Mouse (Mus musculus) embryonic facial prominence, embryonic 10.5 days (tissue): ENCODE data around the gene Ptchd4. TPM values are rescaled to one million over a fixed set of nuclear protein-coding genes. Genes with fewer than 3 reads are reported as not detected.

Source experiments
- DNase-seq: peaks from one replicate; pipeline ENCODE4 v3.0.0-alpha.2; 2017; ENCODE audit warnings: low spot score
- H3K27ac ChIP-seq: fragments of 300-500 bp; sonication (generic); replicated peaks from 2 replicates; pipeline ENCODE4 v1.5.1; 2016; ENCODE audit warnings: mild to moderate bottlenecking
- H3K27me3 ChIP-seq: fragments of 300-500 bp; sonication (generic); replicated peaks from 2 replicates; pipeline ENCODE4 v1.6.1; 2016; ENCODE audit warnings: low read depth, mild to moderate bottlenecking; ENCODE audit not compliant: poor library complexity, severe bottlenecking
- H3K36me3 ChIP-seq: fragments of 300-500 bp; sonication (generic); replicated peaks from 2 replicates; pipeline ENCODE4 v1.6.1; 2016; ENCODE audit warnings: mild to moderate bottlenecking, moderate library complexity
- H3K4me1 ChIP-seq: fragments of 300-500 bp; sonication (generic); 2 replicates; pipeline ENCODE4 v1.6.1; 2016
- H3K4me3 ChIP-seq: fragments of 300-500 bp; sonication (generic); 2 replicates; pipeline ENCODE4 v1.5.1; 2016; ENCODE audit warnings: mild to moderate bottlenecking, moderate library complexity
- H3K9me3 ChIP-seq: fragments of 300-500 bp; sonication (generic); 2 replicates; pipeline ENCODE4 v1.6.1; 2016; ENCODE audit warnings: mild to moderate bottlenecking
- WGBS: fragments of 180-500 bp; shearing (Covaris S2); methylation state at CpG from one replicate; pipeline ENCODE4 v1.1.7; 2016; 5-methylcytosine and 5-hydroxymethylcytosine counted together
- polyA plus RNA-seq: library from polyadenylated mRNA; unstranded; fragments of >200 nt; fragmentation: Nextera tagmentation; extraction: Ambion mirVana; gene quantifications from 2 replicates; pipeline ENCODE4 v1.2.1, GENCODE M21; 2016

Gene Ptchd4
- polyA plus RNA-seq, 1 experiment from 2014 or later: 1.2 TPM

DNA sequence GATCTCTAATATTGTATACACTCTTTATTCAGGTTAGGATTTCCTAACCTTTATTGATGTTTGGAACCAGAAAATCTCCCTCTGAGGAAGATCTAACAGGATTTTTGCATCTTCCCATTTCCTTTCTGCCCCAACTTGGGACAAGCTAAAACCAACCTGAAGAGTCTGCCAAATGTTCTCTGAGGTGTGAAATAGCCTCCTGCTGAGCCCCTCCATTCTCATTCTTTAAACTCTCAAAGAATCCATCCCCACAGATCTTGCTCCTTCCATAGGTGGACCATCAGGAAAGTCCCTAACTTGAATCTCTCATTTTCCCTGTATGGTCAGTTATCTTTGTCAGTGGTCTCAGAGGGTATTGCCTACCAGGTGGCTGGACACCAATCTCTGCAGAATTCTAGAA, 20.0 kb downstream of the Ptchd4 start:
- Histone ChIP-seq H3K36me3 (no peaks in the 10 kb centered on the region), H3K27me3 (no peaks in the 10 kb centered on the region), H3K27ac (no peak overlapping the region), H3K9me3 (no peaks in the 10 kb centered on the region), H3K4me3 (no peak overlapping the region), H3K4me1 (no peaks in the 10 kb centered on the region)
- DNase-seq: no peak

DNA sequence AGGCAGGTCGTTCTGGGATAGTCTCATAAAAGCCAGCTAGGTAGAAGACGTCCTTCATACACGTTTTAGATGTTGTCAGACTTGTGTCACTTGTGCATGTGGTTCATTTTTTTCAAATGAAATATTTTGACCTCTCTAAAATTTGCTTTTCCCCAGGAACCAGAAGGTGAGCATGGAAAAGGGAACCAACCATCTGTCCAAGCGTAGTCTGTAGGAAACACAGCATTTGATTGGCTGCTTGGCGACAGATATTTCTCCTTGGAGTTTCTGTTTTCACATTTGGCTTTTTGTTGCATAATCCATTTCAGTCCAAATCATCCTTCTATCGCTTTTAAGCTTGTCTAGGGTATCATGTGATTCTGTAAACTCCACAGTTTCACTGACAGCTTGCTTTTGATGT, 20.8 kb downstream of the Ptchd4 start:
- no peak for DNase-seq
- no peak overlapping the region for H3K27ac ChIP-seq
- H3K4me1 ChIP-seq: no peaks in the 10 kb centered on the region
- H3K4me3 ChIP-seq: no peak overlapping the region
- no peaks in the 10 kb centered on the region for H3K36me3 ChIP-seq
- 86% methylated on average over 6 of the region's 6 CpGs for WGBS
- H3K9me3 ChIP-seq: no peaks in the 10 kb centered on the region
- H3K27me3 ChIP-seq: no peaks in the 10 kb centered on the region

DNA sequence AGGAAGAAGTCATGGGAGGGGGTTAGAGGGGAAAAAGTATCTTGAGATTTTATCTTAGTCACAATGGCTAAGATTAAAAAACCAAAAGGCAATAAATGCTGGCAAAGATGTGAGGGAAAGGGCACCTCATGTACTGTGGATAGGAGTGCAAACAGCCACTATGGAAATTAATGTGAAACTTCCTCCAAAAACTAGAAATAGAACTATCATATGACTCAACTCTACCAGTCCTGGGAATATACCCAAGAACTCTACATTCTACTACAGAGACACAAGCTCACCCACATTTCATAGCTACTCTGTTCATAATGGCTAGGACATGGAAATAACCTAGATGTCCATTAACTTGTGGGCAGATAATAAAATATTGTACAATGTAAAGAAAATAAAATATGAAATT, 30.3 kb downstream of the Ptchd4 start:
- Histone ChIP-seq H3K4me3 (no peak overlapping the region), H3K36me3 (no peaks in the 10 kb centered on the region), H3K27ac (no peak overlapping the region), H3K4me1 (no peaks in the 10 kb centered on the region), H3K9me3 (no peaks in the 10 kb centered on the region), H3K27me3 (no peaks in the 10 kb centered on the region)
- DNase-seq: no peak

DNA sequence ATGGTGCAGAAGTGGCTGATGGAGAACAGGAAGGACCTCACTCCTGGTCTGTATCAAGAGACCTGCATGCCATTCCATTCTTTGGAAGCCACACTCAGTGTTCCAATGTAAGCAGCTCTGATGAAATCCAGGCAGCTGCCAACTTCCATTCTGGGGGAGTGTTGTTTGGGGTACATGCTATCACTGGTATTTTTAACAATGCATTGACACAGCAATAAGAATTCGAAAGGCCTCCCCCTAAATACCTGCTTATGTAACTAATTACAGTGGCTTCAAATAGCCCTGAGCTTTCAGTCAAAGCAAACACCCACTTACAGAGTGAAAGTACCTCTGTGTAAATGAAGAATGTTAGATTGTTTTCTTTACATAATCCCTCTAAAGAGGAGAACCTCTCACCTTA, 42.7 kb downstream of the Ptchd4 start:
- no peaks in the 10 kb centered on the region for H3K27me3 ChIP-seq
- DNase-seq: peak; percentile 9
- no peak overlapping the region for H3K27ac ChIP-seq
- 60% methylated on average over 1 of the region's 1 CpGs for WGBS
- H3K4me3 ChIP-seq: no peak overlapping the region
- H3K9me3 ChIP-seq: no peaks in the 10 kb centered on the region
- no peaks in the 10 kb centered on the region for H3K4me1 ChIP-seq
- H3K36me3 ChIP-seq: no peaks in the 10 kb centered on the region

DNA sequence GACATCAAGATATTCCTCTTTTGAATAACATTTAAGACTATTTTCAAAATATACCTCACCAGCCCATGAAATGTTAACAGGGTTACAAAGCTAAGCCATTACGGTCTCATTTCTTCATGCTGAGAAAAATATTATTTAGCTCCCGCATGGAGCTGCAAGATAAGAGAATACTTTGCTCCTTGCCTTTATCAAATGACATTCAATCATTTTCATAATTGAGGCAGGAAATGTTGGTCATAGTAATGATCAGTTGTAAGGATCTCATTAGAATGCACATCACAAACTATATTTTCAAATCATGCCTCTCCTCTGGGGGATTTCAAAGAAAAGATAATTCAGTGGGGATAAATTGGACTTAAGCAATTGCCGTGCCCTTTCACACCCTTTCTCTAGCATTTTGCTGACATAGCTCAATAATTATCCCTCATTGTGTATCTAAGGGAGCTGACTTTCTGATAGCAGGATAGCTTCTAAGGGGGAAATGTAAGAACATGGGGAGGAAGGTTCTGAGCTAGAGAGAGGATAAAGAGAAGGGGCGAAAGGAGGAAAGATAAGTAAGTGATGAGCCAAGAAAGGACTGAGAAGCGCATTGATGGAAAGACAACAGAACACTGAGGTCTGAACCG, 47.5 kb downstream of the Ptchd4 start:
- DNase-seq: no peak
- WGBS: 87% methylated on average over 6 of the region's 6 CpGs
- Histone ChIP-seq H3K27me3 (no peaks in the 10 kb centered on the region), H3K9me3 (no peaks in the 10 kb centered on the region), H3K36me3 (no peaks in the 10 kb centered on the region), H3K4me1 (no peaks in the 10 kb centered on the region), H3K27ac (no peak overlapping the region), H3K4me3 (no peak overlapping the region)

DNA sequence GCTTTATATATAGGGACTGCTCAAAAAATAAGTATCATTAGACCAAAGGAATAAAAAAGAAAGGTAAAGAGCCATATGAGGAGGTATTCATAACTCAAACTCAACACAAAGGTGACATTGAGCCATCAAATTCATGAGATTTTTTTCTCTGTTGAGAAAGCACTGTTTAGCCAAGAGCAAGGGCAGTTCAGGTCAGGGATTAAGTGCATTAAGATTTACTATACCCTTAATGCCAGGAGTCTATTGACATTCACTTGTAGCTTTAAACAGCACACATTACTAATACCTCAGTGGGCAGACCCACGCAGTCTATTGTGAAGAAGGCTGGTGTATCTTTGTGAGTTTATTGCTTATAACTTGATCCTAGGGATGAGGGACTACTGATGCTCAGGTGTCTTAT, 49.0 kb downstream of the Ptchd4 start:
- 60% methylated on average over 1 of the region's 1 CpGs for WGBS
- no peak overlapping the region for H3K4me3 ChIP-seq
- H3K27me3 ChIP-seq: no peaks in the 10 kb centered on the region
- H3K9me3 ChIP-seq: no peaks in the 10 kb centered on the region
- no peaks in the 10 kb centered on the region for H3K36me3 ChIP-seq
- H3K27ac ChIP-seq: no peak overlapping the region
- H3K4me1 ChIP-seq: no peaks in the 10 kb centered on the region
- DNase-seq: no peak

DNA sequence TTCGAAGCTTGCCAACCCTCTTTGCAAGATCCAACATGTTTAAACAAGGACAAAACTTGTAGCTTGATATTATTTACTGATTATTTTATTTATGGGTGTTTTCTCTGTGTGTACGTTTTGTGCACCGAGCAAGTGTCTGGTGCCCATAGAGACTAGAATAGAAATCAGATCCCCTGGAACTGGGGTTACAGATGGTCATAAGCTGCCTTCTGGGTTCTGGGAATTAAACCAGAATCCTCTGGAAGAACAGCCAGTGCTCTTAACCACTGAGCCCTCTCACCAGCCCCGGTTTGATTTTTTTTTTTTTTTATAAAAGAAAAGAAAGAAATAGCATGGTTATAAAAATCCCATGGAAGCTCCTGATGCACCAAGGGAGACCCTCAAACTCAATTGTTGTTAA, 59.1 kb downstream of the Ptchd4 start:
- Histone ChIP-seq H3K4me3 (no peak overlapping the region), H3K36me3 (no peaks in the 10 kb centered on the region), H3K27ac (no peak overlapping the region), H3K9me3 (no peaks in the 10 kb centered on the region), H3K4me1 (no peaks in the 10 kb centered on the region), H3K27me3 (no peaks in the 10 kb centered on the region)
- no peak for DNase-seq
- 88% methylated on average over 4 of the region's 4 CpGs for WGBS

DNA sequence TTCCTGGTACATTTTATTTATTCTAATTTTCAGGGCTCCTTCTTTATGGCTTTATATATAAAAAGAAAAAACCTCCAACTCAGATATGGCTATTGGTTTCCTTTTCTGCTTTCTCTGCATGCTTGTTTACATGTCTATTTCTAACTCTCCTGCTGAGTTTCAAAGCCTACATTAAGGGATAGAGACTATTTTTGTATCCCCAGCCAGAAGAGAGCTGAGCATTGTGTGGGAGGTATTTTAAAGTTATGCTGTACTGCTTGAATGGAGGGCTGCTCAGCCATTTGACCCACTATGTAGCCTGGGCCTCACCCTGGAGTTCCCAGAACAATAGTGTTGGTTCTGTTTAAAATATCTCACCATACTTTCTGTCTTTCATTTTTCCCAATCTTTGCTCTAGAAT, 77.3 kb downstream of the Ptchd4 start:
- Histone ChIP-seq H3K27me3 (no peaks in the 10 kb centered on the region), H3K9me3 (no peaks in the 10 kb centered on the region)

DNA sequence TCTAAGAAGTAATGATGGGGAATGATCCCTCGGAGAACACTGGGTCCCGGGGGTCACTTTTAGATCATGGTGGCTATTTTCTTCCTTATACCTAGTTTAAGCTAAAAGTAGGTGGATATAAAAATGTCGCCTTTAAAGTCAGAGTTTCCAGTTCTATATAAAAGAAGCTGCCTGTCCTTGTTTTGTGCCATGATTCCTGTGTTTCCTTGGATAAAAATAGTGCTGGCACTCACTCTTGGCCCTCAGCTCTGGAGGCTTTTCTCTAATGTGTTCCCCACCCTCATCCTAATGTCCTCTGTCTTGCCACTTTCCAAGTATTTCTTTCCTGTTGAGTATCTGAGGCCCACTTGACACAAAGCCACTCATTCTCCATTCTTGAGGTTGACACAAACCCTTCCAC, 79.6 kb downstream of the Ptchd4 start:
- H3K27me3 ChIP-seq: no peaks in the 10 kb centered on the region
- H3K27ac ChIP-seq: no peak overlapping the region
- no peak for DNase-seq
- H3K36me3 ChIP-seq: no peaks in the 10 kb centered on the region
- H3K9me3 ChIP-seq: no peaks in the 10 kb centered on the region
- WGBS: 88% methylated on average over 3 of the region's 3 CpGs
- no peak overlapping the region for H3K4me3 ChIP-seq
- H3K4me1 ChIP-seq: no peaks in the 10 kb centered on the region

More for the DNA sequence above, 77.3 kb downstream of the Ptchd4 start:
- no peaks in the 10 kb centered on the region for H3K4me1 ChIP-seq
- H3K4me3 ChIP-seq: no peak overlapping the region
- H3K36me3 ChIP-seq: no peaks in the 10 kb centered on the region
- DNase-seq: no peak
- no peak overlapping the region for H3K27ac ChIP-seq

DNA sequence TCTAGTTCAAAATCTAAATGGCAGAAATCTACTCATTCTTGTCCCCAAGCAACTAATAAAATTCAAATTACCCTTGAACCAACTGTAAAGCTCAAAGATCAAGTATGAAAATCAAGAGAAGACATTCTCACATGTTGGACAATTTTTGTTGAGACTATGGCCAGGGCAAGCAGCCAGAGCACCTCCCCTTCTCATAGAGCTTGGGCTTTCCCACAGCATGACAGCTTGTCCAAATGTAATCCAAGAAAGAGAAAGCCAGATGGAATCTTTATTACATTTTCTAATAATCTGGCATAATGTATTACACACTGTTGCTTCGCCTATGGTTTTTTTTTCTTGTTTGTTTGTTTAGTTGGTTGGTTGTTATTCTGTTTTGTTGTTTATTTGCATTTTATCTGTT, 102.7 kb downstream of the Ptchd4 start:
- Histone ChIP-seq H3K4me3 (no peak overlapping the region), H3K27ac (no peak overlapping the region), H3K27me3 (no peaks in the 10 kb centered on the region), H3K36me3 (no peaks in the 10 kb centered on the region), H3K9me3 (no peaks in the 10 kb centered on the region), H3K4me1 (no peaks in the 10 kb centered on the region)
- no peak for DNase-seq
- WGBS: 85% methylated on average over 1 of the region's 1 CpGs

DNA sequence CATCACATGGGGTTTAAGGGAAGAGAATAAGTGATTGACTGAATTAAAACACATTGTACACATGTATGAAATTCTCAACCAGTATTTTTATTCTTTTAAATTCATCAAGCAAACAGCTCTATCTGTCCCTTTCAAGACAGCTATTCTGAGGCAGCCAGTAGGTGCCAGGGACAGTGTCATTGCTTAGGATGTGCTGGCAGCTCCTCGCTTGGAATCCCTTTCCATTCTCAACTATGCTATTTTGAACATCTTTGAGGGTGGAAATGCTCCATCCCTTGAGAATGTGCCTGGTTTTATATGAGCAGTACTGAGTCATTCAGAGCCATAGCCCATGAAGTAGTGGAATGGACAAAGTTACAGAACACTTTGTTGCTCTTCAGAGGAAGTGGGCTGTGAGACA, 112.2 kb downstream of the Ptchd4 start:
- Histone ChIP-seq H3K36me3 (no peaks in the 10 kb centered on the region), H3K27ac (no peak overlapping the region), H3K4me1 (no peaks in the 10 kb centered on the region), H3K9me3 (no peaks in the 10 kb centered on the region), H3K4me3 (no peak overlapping the region), H3K27me3 (no peaks in the 10 kb centered on the region)
- DNase-seq: no peak
- 86% methylated on average over 1 of the region's 1 CpGs for WGBS

DNA sequence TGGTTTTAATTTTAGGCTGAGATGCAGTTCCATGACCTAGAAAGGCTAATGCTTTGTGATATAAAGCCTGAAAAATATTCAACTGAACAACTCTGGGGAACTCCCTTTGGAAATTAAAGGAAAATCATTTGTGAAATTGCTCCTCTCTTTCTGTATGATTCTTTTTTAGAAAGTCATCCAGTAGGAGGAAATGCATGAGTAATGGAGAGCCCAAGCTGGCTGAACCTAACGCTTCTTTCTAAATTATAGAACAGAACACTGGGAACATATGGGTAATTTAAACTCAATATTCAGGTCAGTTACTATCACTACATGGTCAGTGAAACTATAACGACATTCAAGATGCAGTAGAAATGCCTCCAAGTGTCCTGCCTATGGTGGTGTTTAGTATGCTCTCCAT, 114.6 kb downstream of the Ptchd4 start:
- WGBS: 87% methylated on average over 2 of the region's 2 CpGs
- H3K9me3 ChIP-seq: no peaks in the 10 kb centered on the region
- H3K4me3 ChIP-seq: no peak overlapping the region
- no peaks in the 10 kb centered on the region for H3K27me3 ChIP-seq
- H3K4me1 ChIP-seq: no peaks in the 10 kb centered on the region
- no peak overlapping the region for H3K27ac ChIP-seq
- no peak for DNase-seq
- H3K36me3 ChIP-seq: no peaks in the 10 kb centered on the region

DNA sequence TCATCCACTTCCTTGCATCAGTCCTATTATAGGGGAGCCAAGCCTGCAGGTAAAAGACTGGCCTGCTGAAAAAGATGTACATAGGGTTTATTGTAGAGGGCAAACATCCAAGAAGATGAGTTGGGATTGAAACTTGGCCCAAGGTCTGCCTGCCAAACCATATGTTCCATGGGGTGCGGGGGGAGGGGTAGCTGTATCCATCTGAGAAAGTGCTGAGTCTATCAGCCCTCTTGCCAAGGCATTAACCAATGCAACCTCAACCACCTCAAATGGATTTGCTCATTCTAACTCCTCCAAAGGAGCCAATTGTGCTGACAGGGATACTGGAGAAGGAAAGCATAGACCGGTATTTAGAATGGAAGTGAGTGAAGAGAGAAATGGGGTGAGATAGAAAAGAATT, 136.5 kb downstream of the Ptchd4 start:
- no peaks in the 10 kb centered on the region for H3K36me3 ChIP-seq
- H3K27ac ChIP-seq: no peak overlapping the region
- H3K4me1 ChIP-seq: no peaks in the 10 kb centered on the region
- H3K9me3 ChIP-seq: no peaks in the 10 kb centered on the region
- no peak overlapping the region for H3K4me3 ChIP-seq
- H3K27me3 ChIP-seq: no peaks in the 10 kb centered on the region
- WGBS: 93% methylated on average over 2 of the region's 2 CpGs
- DNase-seq: no peak

DNA sequence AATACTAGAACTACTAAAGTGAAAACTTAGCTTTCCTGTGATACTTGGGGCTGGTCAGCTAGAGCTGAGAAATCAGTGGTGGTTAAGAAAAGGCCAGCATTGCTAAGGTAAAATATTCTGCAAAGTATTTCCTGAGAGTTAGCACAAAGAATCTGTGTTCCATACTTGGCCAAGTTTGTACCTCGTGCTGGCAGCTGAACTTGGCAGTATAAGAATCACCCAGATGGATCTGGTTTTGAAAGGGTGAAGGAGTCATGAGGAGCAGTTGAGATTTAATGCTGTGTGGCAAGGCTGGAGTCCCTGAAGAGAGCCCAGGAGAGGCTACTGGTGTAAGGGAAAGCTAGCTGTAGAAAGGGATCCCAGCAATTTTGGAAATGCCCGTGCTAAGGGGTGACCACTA, 140.7 kb downstream of the Ptchd4 start:
- no peaks in the 10 kb centered on the region for H3K4me1 ChIP-seq
- no peak overlapping the region for H3K27ac ChIP-seq
- no peak for DNase-seq
- H3K4me3 ChIP-seq: no peak overlapping the region
- H3K9me3 ChIP-seq: no peaks in the 10 kb centered on the region
- H3K27me3 ChIP-seq: no peaks in the 10 kb centered on the region
- WGBS: 82% methylated on average over 2 of the region's 2 CpGs
- H3K36me3 ChIP-seq: no peaks in the 10 kb centered on the region
